Mouse (Mus musculus) lung, postnatal 0 days (tissue): ENCODE results near the gene Gh. TPM values are rescaled to one million over a fixed set of nuclear protein-coding genes. Genes with fewer than 3 reads are reported as not detected.
"Not testable (repeated sequence)": the region's sequence is repeated elsewhere in the genome, so short reads cannot be mapped to it uniquely, and the experiment has no call there.

ENCODE experiments used
- ATAC-seq: fragments of 200-750 bp; cut with Nextera tagmentation; 2 replicates; pipeline ENCODE4 v1.8.0; 2017; ENCODE audit warnings: moderate library complexity
- DNase-seq: peaks from one replicate; pipeline ENCODE4 v3.0.0-alpha.2; 2016; ENCODE audit warnings: low spot score
- H3K27ac ChIP-seq: fragments of 300-500 bp; sonication (generic); 2 replicates; pipeline ENCODE4 v1.5.1; 2014; ENCODE audit warnings: antibody characterized with exemption, mild to moderate bottlenecking, low read length, mixed read lengths
- H3K27me3 ChIP-seq: fragments of 300-500 bp; sonication (generic); replicated peaks from 2 replicates; pipeline ENCODE4 v1.6.1; 2014; ENCODE audit warnings: low read length, mixed read lengths; ENCODE audit not compliant: insufficient read depth
- H3K36me3 ChIP-seq: fragments of 300-500 bp; sonication (generic); 2 replicates; pipeline ENCODE4 v1.6.1; 2014; ENCODE audit warnings: low read length, mixed read lengths; ENCODE audit not compliant: insufficient read depth
- H3K4me1 ChIP-seq: fragments of 300-500 bp; sonication (generic); 2 replicates; pipeline ENCODE4 v1.6.1; 2014; ENCODE audit warnings: antibody characterized with exemption, low read depth, low read length, mixed read lengths; ENCODE audit not compliant: insufficient read depth
- H3K4me2 ChIP-seq: fragments of 300-500 bp; sonication (generic); replicated peaks from 2 replicates; pipeline ENCODE4 v1.6.1; 2014; ENCODE audit warnings: low read depth, mild to moderate bottlenecking, low read length, moderate library complexity, mixed read lengths
- H3K4me3 ChIP-seq: fragments of 300-500 bp; sonication (generic); 2 replicates; pipeline ENCODE4 v1.5.1; 2014; ENCODE audit warnings: low read depth, low read length
- H3K9ac ChIP-seq: fragments of 300-500 bp; sonication (generic); replicated peaks from 2 replicates; pipeline ENCODE4 v1.6.1; 2014; ENCODE audit warnings: low read depth, mild to moderate bottlenecking
- H3K9me3 ChIP-seq: fragments of 300-500 bp; sonication (generic); 2 replicates; pipeline ENCODE4 v1.6.1; 2016; ENCODE audit warnings: low read length, mixed read lengths
- CTCF ChIP-seq: IDR thresholded peaks from 2 replicates; pipeline ENCODE4 v1.5.1; 2016; ENCODE audit warnings: antibody characterized with exemption, mild to moderate bottlenecking
- EP300 ChIP-seq: IDR thresholded peaks from 2 replicates; pipeline ENCODE4 v1.6.1; 2016; ENCODE audit warnings: antibody characterized with exemption, mild to moderate bottlenecking, control low read depth
- WGBS: fragments of 180-500 bp; shearing (Covaris S2); extraction: QIAGEN DNeasy Blood & Tissue Kit; methylation state at CpG from one replicate; pipeline ENCODE4 v1.1.7; 2014; 5-methylcytosine and 5-hydroxymethylcytosine counted together
- polyA plus RNA-seq: library from polyadenylated mRNA; unstranded; fragments of >200 nt; fragmentation: Nextera tagmentation; extraction: Ambion mirVana; gene quantifications from 2 replicates; pipeline ENCODE4 v1.2.1, GENCODE M21; 2015

Gene Gh
- not detected in 2 replicates for polyA plus RNA-seq

DNA sequence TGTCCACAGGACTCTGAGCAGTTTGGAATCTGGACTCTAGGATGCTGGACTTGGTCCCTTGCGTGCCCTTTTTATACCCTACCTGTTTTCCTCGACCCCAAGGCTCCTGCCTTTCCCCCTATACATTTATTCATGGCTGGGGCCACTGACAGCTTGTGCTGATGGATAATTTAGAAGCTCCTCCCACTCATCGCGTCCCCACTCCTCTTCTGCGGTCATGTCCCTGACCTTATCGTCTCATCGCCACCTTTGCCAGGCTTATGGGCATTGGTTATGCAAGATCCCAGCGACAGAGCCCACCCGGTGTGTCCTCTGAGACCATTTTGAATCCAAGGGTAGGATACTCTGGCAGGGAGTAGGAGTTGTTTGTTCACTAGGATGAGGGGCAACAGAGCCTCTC is at the start of gene Gh:
TSS of gene Gh (minus strand) at position 101 of the 400 bp plus-strand sequence.
- ATAC-seq (no peak), DNase-seq (no peak)
- Histone ChIP-seq H3K4me2 (no peak within 1 kb of the TSS), H3K4me3 (no peak within 1 kb of the TSS), H3K27ac (no peak within 1 kb of the TSS), H3K9ac (no peak within 1 kb of the TSS), H3K27me3 (no peaks in the 10 kb centered on the region), H3K36me3 (no peaks in the 10 kb centered on the region), H3K4me1 (no peaks in the 10 kb centered on the region), H3K9me3 (no peaks in the 10 kb centered on the region)
- TF ChIP-seq CTCF (no peak), EP300 (no peak)
- WGBS: 68% methylated on average over 9 of the region's 9 CpGs

GRCm38 (mm10) chr11:106351253-106351652 is 49.6 kb upstream of the Gh start:
- no peak overlapping the region for H3K4me3 ChIP-seq
- DNase-seq: no peak
- no peaks in the 10 kb centered on the region for H3K27me3 ChIP-seq
- H3K9ac ChIP-seq: no peak overlapping the region
- no peak overlapping the region for H3K27ac ChIP-seq
- WGBS: 43% methylated on average over 3 of the region's 3 CpGs
- H3K4me2 ChIP-seq: no peak overlapping the region
- ATAC-seq: no peak
- no peaks in the 10 kb centered on the region for H3K9me3 ChIP-seq
- TF ChIP-seq EP300: no peak
- no peak for TF ChIP-seq CTCF
- no peaks in the 10 kb centered on the region for H3K36me3 ChIP-seq
- H3K4me1 ChIP-seq: no peaks in the 10 kb centered on the region

- no peaks in the 10 kb centered on the region for H3K27me3 ChIP-seq
- DNase-seq: peak; percentile 41
- H3K27ac ChIP-seq: no peak overlapping the region
- H3K4me1 ChIP-seq: no peaks in the 10 kb centered on the region
- 43% methylated on average over 5 of the region's 5 CpGs for WGBS
- no peaks in the 10 kb centered on the region for H3K9me3 ChIP-seq
- no peak overlapping the region for H3K4me2 ChIP-seq
- no peak overlapping the region for H3K9ac ChIP-seq
- H3K4me3 ChIP-seq: no peak overlapping the region
- H3K36me3 ChIP-seq: no peaks in the 10 kb centered on the region
- ATAC-seq: peak; percentile 49
- TF ChIP-seq CTCF (no peak), EP300 (no peak)
These were observed 49.2 kb upstream of the Gh start for GRCm38 (mm10) chr11:106350853-106351252.

DNA sequence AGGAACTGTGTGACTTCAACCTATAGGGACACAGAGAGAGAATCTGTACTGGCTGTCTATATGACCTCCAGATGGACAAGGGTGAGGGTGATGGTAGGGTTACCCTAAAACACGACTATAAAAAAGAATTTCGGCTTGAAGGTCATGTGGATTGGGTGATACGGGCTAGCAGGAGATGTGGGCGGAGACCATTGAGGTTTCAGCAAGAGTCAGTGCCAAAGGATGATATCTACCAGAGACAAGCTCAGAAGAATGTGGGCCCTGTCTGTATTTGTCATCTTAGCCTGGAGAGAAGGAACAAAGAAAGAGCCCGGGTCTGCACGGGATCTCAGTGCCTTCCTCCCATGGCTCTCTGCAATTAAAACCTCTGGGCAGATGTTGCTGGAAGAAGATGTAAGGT is 48.1 kb upstream of the Gh start:
- WGBS: 70% methylated on average over 6 of the region's 6 CpGs
- H3K4me1 ChIP-seq: no peaks in the 10 kb centered on the region
- H3K36me3 ChIP-seq: no peaks in the 10 kb centered on the region
- TF ChIP-seq CTCF (no peak), EP300 (no peak)
- no peaks in the 10 kb centered on the region for H3K27me3 ChIP-seq
- ATAC-seq (no peak), DNase-seq (no peak)
- no peak overlapping the region for H3K4me2 ChIP-seq
- H3K9me3 ChIP-seq: no peaks in the 10 kb centered on the region
- no peak overlapping the region for H3K27ac ChIP-seq
- H3K9ac ChIP-seq: no peak overlapping the region
- H3K4me3 ChIP-seq: no peak overlapping the region

DNA sequence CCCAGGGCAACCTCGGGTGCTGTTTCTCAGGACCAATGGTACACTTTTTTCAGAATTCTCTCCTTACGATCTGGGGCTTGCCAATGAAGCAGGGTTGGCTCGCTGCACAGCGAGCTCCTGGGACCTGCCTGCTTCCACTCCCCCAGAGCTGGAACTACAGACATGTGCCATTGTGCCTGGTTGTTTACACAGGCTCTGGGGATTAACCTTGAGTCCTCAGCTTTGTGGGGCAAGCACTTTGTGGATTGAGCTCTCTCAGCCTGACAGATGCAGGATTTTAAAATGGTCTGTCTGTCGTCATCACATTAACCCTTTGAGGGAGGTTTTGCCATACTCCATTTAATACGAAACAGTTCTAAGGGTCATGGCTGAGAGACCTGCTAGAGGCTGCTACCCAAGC is 43.2 kb upstream of the Gh start:
- no peak overlapping the region for H3K4me2 ChIP-seq
- H3K27me3 ChIP-seq: no peaks in the 10 kb centered on the region
- no peak overlapping the region for H3K4me3 ChIP-seq
- no peak for TF ChIP-seq CTCF
- no peak for TF ChIP-seq EP300
- no peak overlapping the region for H3K9ac ChIP-seq
- 34% methylated on average over 6 of the region's 6 CpGs for WGBS
- no peak for ATAC-seq
- H3K27ac ChIP-seq: no peak overlapping the region
- no peaks in the 10 kb centered on the region for H3K36me3 ChIP-seq
- no peaks in the 10 kb centered on the region for H3K4me1 ChIP-seq
- DNase-seq: no peak
- no peaks in the 10 kb centered on the region for H3K9me3 ChIP-seq

DNA sequence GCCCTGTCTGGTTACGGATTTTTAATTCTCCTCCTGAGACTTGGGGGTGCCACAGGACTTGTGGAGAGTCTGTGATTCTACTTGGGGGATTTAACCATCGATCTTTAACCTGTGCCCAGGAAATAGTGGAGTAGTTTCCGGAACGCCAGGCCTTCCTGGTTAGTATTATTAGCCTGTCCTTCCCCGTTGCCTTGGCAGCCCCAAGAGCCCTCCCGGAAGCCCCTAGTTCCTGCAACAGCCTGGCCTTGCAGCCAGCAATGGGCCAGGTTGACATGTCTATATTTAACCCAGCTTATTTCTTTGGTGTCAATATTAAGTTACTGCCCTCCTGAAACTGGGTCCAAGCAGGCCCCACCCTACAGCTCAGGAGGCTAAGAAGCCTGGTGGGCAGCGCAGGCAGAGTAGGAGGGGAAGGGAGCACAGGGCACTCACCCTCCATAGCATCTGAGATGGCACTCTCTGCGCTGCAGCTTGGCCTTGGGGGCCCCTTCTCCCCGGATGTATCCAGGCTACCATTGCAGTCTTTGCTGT is 39.4 kb upstream of the Gh start:
- H3K9me3 ChIP-seq: no peaks in the 10 kb centered on the region
- no peaks in the 10 kb centered on the region for H3K27me3 ChIP-seq
- WGBS: 62% methylated on average over 9 of the region's 9 CpGs
- DNase-seq (no peak), ATAC-seq (no peak)
- no peak overlapping the region for H3K4me2 ChIP-seq
- no peaks in the 10 kb centered on the region for H3K36me3 ChIP-seq
- no peak for TF ChIP-seq CTCF
- TF ChIP-seq EP300: no peak
- H3K27ac ChIP-seq: no peak overlapping the region
- H3K4me1 ChIP-seq: no peaks in the 10 kb centered on the region
- no peak overlapping the region for H3K9ac ChIP-seq
- no peak overlapping the region for H3K4me3 ChIP-seq

GRCm38 (mm10) chr11:106339323-106339722 is 37.7 kb upstream of the Gh start:
- not testable (repeated sequence) for H3K4me2 ChIP-seq, H3K9me3 ChIP-seq, H3K36me3 ChIP-seq, H3K27me3 ChIP-seq, H3K4me1 ChIP-seq, H3K9ac ChIP-seq, ATAC-seq, H3K4me3 ChIP-seq, H3K27ac ChIP-seq
- peak; percentile 41 for DNase-seq
- 83% methylated on average over 4 of the region's 4 CpGs for WGBS
